20 mouse cellular contexts compared by ENCODE assay signal in genomic region chrX:36609117-36609516, GRCm38 (mm10).
"Had no signal": no experiment of that assay in that cellular context is flagged by ENCODE, and none has a peak within 500 bp of the region (broad histone marks: within the 10 kb centered on the region; RNA-seq: fewer than 3 reads in every experiment).

No protein-coding gene starts in this region.

- H3K36me3 ChIP-seq: intestine, embryonic 15.5 days had no signal

- H3K4me1 ChIP-seq: intestine, embryonic 15.5 days; kidney, embryonic 15.5 days; limb, embryonic 13.5 days; liver, embryonic 13.5 days; midbrain, embryonic 10.5 days; midbrain, embryonic 13.5 days; neural tube, embryonic 13.5 days had no signal

- H3K27me3 ChIP-seq: intestine, embryonic 15.5 days; kidney, embryonic 15.5 days; limb, embryonic 13.5 days; liver, embryonic 13.5 days; midbrain, embryonic 13.5 days; neural tube, embryonic 13.5 days had no signal

- H3K27ac ChIP-seq: intestine, embryonic 15.5 days; kidney, embryonic 15.5 days; left cerebral cortex, adult 2 months; limb, embryonic 13.5 days; liver, embryonic 13.5 days; midbrain, embryonic 10.5 days; midbrain, embryonic 13.5 days; neural tube, embryonic 13.5 days had no signal

- DNase-seq: kidney, adult 11 months; kidney, adult 8-10 months; kidney, postnatal 10 days; kidney, postnatal 36 days; layer of hippocampus, postnatal 36 days; left cerebral cortex, postnatal 4 days; liver; liver, embryonic 13.5 days; lung, postnatal 36 days; thymus, postnatal 25 days had no signal

- H3K4me3 ChIP-seq: intestine, embryonic 15.5 days; kidney, embryonic 15.5 days; left cerebral cortex, adult 2 months; limb, embryonic 13.5 days; liver, embryonic 13.5 days; megakaryocyte, embryonic 14.5 days; midbrain, embryonic 10.5 days; midbrain, embryonic 13.5 days; myocyte; neural tube, embryonic 13.5 days had no signal

- H3K9ac ChIP-seq: intestine, embryonic 15.5 days; kidney, embryonic 15.5 days; limb, embryonic 13.5 days; liver, embryonic 13.5 days; midbrain, embryonic 13.5 days; neural tube, embryonic 13.5 days had no signal

- ATAC-seq: intestine, embryonic 15.5 days; midbrain, embryonic 13.5 days; midbrain, embryonic 16.5 days had no signal

- H3K4me2 ChIP-seq: intestine, embryonic 15.5 days; kidney, embryonic 15.5 days; limb, embryonic 13.5 days; liver, embryonic 13.5 days; midbrain, embryonic 13.5 days; neural tube, embryonic 13.5 days had no signal

- H3K9me3 ChIP-seq: intestine, embryonic 15.5 days; kidney, embryonic 15.5 days; limb, embryonic 13.5 days; liver, embryonic 13.5 days; megakaryocyte, embryonic 14.5 days; midbrain, embryonic 10.5 days; midbrain, embryonic 13.5 days; neural tube, embryonic 13.5 days had no signal
